Mouse (Mus musculus): ENCODE data around the gene Anxa2. TPM values are rescaled to one million over a fixed set of nuclear protein-coding genes. Genes with fewer than 3 reads are reported as not detected.

The Anxa2 gene
- polyA plus RNA-seq (2012; rRNA removed), result 167 and 210 TPM in 2 replicates

DNA sequence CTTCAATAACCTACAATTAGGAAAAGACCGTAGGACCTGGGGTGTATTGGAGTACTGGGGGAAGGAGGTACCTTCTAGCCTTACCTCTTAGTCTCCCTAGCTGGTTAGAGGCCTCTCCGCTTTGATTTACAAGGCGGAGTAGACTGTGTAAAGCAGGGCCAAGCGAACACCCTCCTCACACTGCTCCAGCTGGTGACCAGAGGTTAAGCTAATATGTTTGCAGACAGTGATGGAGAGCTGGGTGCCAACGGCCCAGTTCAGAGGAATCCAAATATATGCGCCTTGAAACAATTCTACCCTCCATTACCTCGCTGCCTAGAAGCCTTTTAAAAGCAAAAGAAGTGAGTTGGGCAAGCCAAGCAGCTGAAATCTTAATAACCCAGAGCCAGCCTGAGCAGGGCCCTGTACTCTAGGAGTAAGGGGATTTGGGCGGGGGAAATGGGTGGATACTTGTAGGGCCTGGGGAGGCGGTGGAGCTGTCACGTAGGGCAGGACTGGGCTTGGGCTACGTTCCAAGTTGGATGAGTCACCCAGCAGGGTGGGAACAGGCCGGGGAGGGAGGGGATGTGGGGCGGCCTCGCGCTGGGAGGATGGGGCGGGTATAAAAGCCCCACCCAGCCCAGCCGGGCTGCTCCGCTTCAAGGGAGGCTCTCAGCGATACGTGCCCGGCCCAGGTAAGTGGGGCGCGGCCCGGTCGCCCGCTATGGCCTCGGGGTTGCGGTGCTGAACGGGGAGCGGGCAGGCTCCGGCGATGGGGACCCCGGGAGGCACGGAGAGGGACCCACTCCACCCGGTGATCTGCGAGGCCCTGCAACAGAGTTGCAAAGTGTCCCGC is at the start of gene Anxa2:
Gene Anxa2 (plus strand): TSS at position 555 of the 835 bp plus-strand sequence.

Other genes starting within 250 kb of the Anxa2 start
- 12.6 and 16.7 TPM in 2 replicates for gene Ice2, start 55.7 kb upstream of the Anxa2 start, polyA plus RNA-seq (2012; rRNA removed)